12 mouse cellular contexts compared by ENCODE assay signal in genomic region chr3:148939457-148939856, GRCm38 (mm10). TPM values are rescaled to one million over a fixed set of nuclear protein-coding genes. Genes with fewer than 3 reads are reported as not detected.
A peak's percentile ranks its signal among the peaks of the same experiment; 100 is the strongest.
DNase-seq lines count a peak whose midpoint lies in the region; ATAC-seq and TF ChIP-seq lines count a peak whose summit lies in the region.
"Had no signal": no experiment of that assay in that cellular context is flagged by ENCODE, and none has a peak within 500 bp of the region (broad histone marks: within the 10 kb centered on the region; RNA-seq: fewer than 3 reads in every experiment).

No protein-coding gene starts in this region.

- H3K36me3 ChIP-seq in embryonic facial prominence, embryonic 14.5 days (ENCODE audit: control insufficient read depth, insufficient read depth, low read length): no peaks in the 10 kb centered on the region
- H3K36me3 ChIP-seq in embryonic facial prominence, embryonic 10.5 days (replicated peaks): peaks cover 21% of the 10 kb centered on the region
- no peaks in the 10 kb centered on the region for H3K36me3 ChIP-seq in hindbrain, embryonic 14.5 days (replicated peaks; ENCODE audit: control insufficient read depth, insufficient read depth)
- H3K36me3 ChIP-seq in hindbrain, embryonic 11.5 days (ENCODE audit: control insufficient read depth, insufficient read depth, low read length): no peaks in the 10 kb centered on the region
- no peaks in the 10 kb centered on the region for H3K36me3 ChIP-seq in neural tube, embryonic 13.5 days
- H3K36me3 ChIP-seq in stomach, postnatal 0 days (ENCODE audit: control insufficient read depth, insufficient read depth, low read length): no peaks in the 10 kb centered on the region
- H3K36me3 ChIP-seq: heart, embryonic 10.5 days had no signal

- ATAC-seq in embryonic facial prominence, embryonic 14.5 days (ENCODE audit: low read depth): no peak
- ATAC-seq in hindbrain, embryonic 14.5 days (ENCODE audit: low FRiP score): no peak
- no peak for ATAC-seq in hindbrain, embryonic 11.5 days (ENCODE audit: low FRiP score)
- no peak for ATAC-seq in neural tube, embryonic 13.5 days (ENCODE audit: low read depth)
- no peak for ATAC-seq in stomach, postnatal 0 days (ENCODE audit: low FRiP score, low TSS enrichment)
- no peak for ATAC-seq in megakaryocyte, adult 5-6 weeks (ENCODE audit: poor library complexity, severe bottlenecking)
- ATAC-seq: lung, postnatal 0 days had no signal

- no peak overlapping the region for H3K4me3 ChIP-seq in embryonic facial prominence, embryonic 14.5 days (ENCODE audit: low read depth, low read length)
- H3K4me3 ChIP-seq in embryonic facial prominence, embryonic 10.5 days: no peak overlapping the region
- H3K4me3 ChIP-seq in hindbrain, embryonic 14.5 days (replicated peaks; ENCODE audit: low read length): no peak overlapping the region
- H3K4me3 ChIP-seq in hindbrain, embryonic 11.5 days (ENCODE audit: low read depth, low read length): no peak overlapping the region
- H3K4me3 ChIP-seq in neural tube, embryonic 13.5 days: no peak overlapping the region
- no peak overlapping the region for H3K4me3 ChIP-seq in stomach, postnatal 0 days (ENCODE audit: low read depth, low read length)
- H3K4me3 ChIP-seq: heart, embryonic 10.5 days had no signal

- TF ChIP-seq EP300 in stomach, postnatal 0 days (optimal IDR thresholded peaks at IDR 0.05): no peak

- no peak overlapping the region for H3K27ac ChIP-seq in embryonic facial prominence, embryonic 14.5 days (replicated peaks; ENCODE audit: low read depth, low read length)
- no peak overlapping the region for H3K27ac ChIP-seq in embryonic facial prominence, embryonic 10.5 days (replicated peaks)
- peak overlapping the region; percentile 43; the same call in 1 of the 2 replicates for H3K27ac ChIP-seq in hindbrain, embryonic 14.5 days
- no peak overlapping the region for H3K27ac ChIP-seq in hindbrain, embryonic 11.5 days (ENCODE audit: low read depth, low read length)
- 0 out of 2 replicates have a peak overlapping the region, but pooled peaks have one; percentile 7 for H3K27ac ChIP-seq in neural tube, embryonic 13.5 days (replicated peaks)
- H3K27ac ChIP-seq in stomach, postnatal 0 days (replicated peaks): no peak overlapping the region
- H3K27ac ChIP-seq: heart, embryonic 10.5 days had no signal

- peaks cover 15% of the 10 kb centered on the region; the same call in 1 of the 2 replicates for H3K4me1 ChIP-seq in embryonic facial prominence, embryonic 14.5 days (ENCODE audit: control insufficient read depth, insufficient read depth, low read length)
- H3K4me1 ChIP-seq in embryonic facial prominence, embryonic 10.5 days: peaks cover 34% of the 10 kb centered on the region
- H3K4me1 ChIP-seq in hindbrain, embryonic 14.5 days (replicated peaks; ENCODE audit: control insufficient read depth, insufficient read depth, low read length): peaks cover 25% of the 10 kb centered on the region
- no peaks in the 10 kb centered on the region for H3K4me1 ChIP-seq in hindbrain, embryonic 11.5 days (replicated peaks; ENCODE audit: control insufficient read depth, insufficient read depth, low read length)
- H3K4me1 ChIP-seq in neural tube, embryonic 13.5 days (replicated peaks): peaks cover 61% of the 10 kb centered on the region
- no peaks in the 10 kb centered on the region for H3K4me1 ChIP-seq in stomach, postnatal 0 days (replicated peaks; ENCODE audit: control insufficient read depth, insufficient read depth)

- H3K27me3 ChIP-seq in embryonic facial prominence, embryonic 14.5 days (replicated peaks; ENCODE audit: control insufficient read depth, insufficient read depth, low read length): no peaks in the 10 kb centered on the region
- H3K27me3 ChIP-seq in embryonic facial prominence, embryonic 10.5 days (replicated peaks; ENCODE audit: low read depth, poor library complexity, severe bottlenecking): no peaks in the 10 kb centered on the region
- no peaks in the 10 kb centered on the region for H3K27me3 ChIP-seq in hindbrain, embryonic 14.5 days (ENCODE audit: control insufficient read depth, insufficient read depth, low read length)
- no peaks in the 10 kb centered on the region for H3K27me3 ChIP-seq in hindbrain, embryonic 11.5 days (ENCODE audit: control insufficient read depth, insufficient read depth, low read length)
- H3K27me3 ChIP-seq in neural tube, embryonic 13.5 days: no peaks in the 10 kb centered on the region
- H3K27me3 ChIP-seq in stomach, postnatal 0 days (ENCODE audit: control insufficient read depth, insufficient read depth, low read length): no peaks in the 10 kb centered on the region

- peak; percentile 49 for DNase-seq in embryonic facial prominence, embryonic 14.5 days (ENCODE audit: low spot score)
- no peak for DNase-seq in embryonic facial prominence, embryonic 10.5 days (ENCODE audit: low spot score)
- DNase-seq in hindbrain, embryonic 14.5 days (ENCODE audit: low spot score): no peak
- DNase-seq in hindbrain, embryonic 11.5 days (ENCODE audit: low spot score): no peak
- DNase-seq in neural tube, embryonic 10.5 days (ENCODE audit: extremely low spot score, low spot score): no peak
- DNase-seq in stomach, postnatal 0 days (ENCODE audit: low spot score): no peak
- DNase-seq: adrenal gland, adult 8-10 months; kidney, adult 18-20 months had no signal

- 0 out of 2 replicates have a peak, but pooled peaks have one; percentile 9 for TF ChIP-seq CTCF in stomach, postnatal 0 days (IDR thresholded peaks at IDR 0.05; ENCODE audit: low read depth)

- 30% methylated on average over 7 of the region's 7 CpGs for WGBS in embryonic facial prominence, embryonic 14.5 days
- 61% methylated on average over 7 of the region's 7 CpGs for WGBS in embryonic facial prominence, embryonic 10.5 days
- WGBS in hindbrain, embryonic 14.5 days: 35% methylated on average over 7 of the region's 7 CpGs
- 64% methylated on average over 7 of the region's 7 CpGs for WGBS in hindbrain, embryonic 11.5 days
- 34% methylated on average over 7 of the region's 7 CpGs for WGBS in neural tube, embryonic 13.5 days
- WGBS in stomach, postnatal 0 days: 24% methylated on average over 7 of the region's 7 CpGs

- H3K9ac ChIP-seq in embryonic facial prominence, embryonic 14.5 days (ENCODE audit: low read depth, low read length): no peak overlapping the region
- H3K9ac ChIP-seq in hindbrain, embryonic 14.5 days: no peak overlapping the region
- no peak overlapping the region for H3K9ac ChIP-seq in hindbrain, embryonic 11.5 days (ENCODE audit: low read depth, low read length)
- H3K9ac ChIP-seq in neural tube, embryonic 13.5 days: no peak overlapping the region
- no peak overlapping the region for H3K9ac ChIP-seq in stomach, postnatal 0 days (ENCODE audit: low read length)

- no peak overlapping the region for H3K4me2 ChIP-seq in embryonic facial prominence, embryonic 14.5 days (ENCODE audit: low read depth, low read length)
- no peak overlapping the region for H3K4me2 ChIP-seq in hindbrain, embryonic 14.5 days (replicated peaks)
- H3K4me2 ChIP-seq in hindbrain, embryonic 11.5 days (replicated peaks; ENCODE audit: low read depth, low read length): no peak overlapping the region
- no peak overlapping the region for H3K4me2 ChIP-seq in neural tube, embryonic 13.5 days
- no peak overlapping the region for H3K4me2 ChIP-seq in stomach, postnatal 0 days (replicated peaks; ENCODE audit: low read depth)

- no peaks in the 10 kb centered on the region for H3K9me3 ChIP-seq in embryonic facial prominence, embryonic 14.5 days (ENCODE audit: control insufficient read depth, low read length)
- no peaks in the 10 kb centered on the region for H3K9me3 ChIP-seq in embryonic facial prominence, embryonic 10.5 days
- no peaks in the 10 kb centered on the region for H3K9me3 ChIP-seq in hindbrain, embryonic 14.5 days (ENCODE audit: control insufficient read depth, low read length)
- H3K9me3 ChIP-seq in hindbrain, embryonic 11.5 days (ENCODE audit: control insufficient read depth, low read length): no peaks in the 10 kb centered on the region
- no peaks in the 10 kb centered on the region for H3K9me3 ChIP-seq in neural tube, embryonic 13.5 days
- H3K9me3 ChIP-seq in stomach, postnatal 0 days (ENCODE audit: control insufficient read depth, low read length): no peaks in the 10 kb centered on the region
- H3K9me3 ChIP-seq: heart, embryonic 10.5 days had no signal

RNA-seq across cellular contexts. Expression of gene Adgrl2, which starts 50.9 kb away (rescaled TPM):
- 80.2 and 91.6 TPM in 2 replicates for polyA plus RNA-seq in embryonic facial prominence, embryonic 14.5 days (2014; fragmentation: Nextera tagmentation; extraction: Ambion mirVana)
- polyA plus RNA-seq in embryonic facial prominence, embryonic 10.5 days (2016; fragmentation: Nextera tagmentation; extraction: Ambion mirVana): 74.0 and 77.6 TPM in 2 replicates
- 166 and 171 TPM in 2 replicates for polyA plus RNA-seq in hindbrain, embryonic 14.5 days (2014; fragmentation: Nextera tagmentation; extraction: Ambion mirVana)
- 77.5 and 80.7 TPM in 2 replicates for polyA plus RNA-seq in hindbrain, embryonic 11.5 days (2014; fragmentation: Nextera tagmentation; extraction: Ambion mirVana)
- 132 and 156 TPM in 2 replicates for polyA plus RNA-seq in neural tube, embryonic 13.5 days (2015; fragmentation: Nextera tagmentation; extraction: Ambion mirVana)
- polyA plus RNA-seq in stomach, postnatal 0 days (2015; fragmentation: Nextera tagmentation; extraction: Ambion mirVana): 34.3 and 35.2 TPM in 2 replicates
- total RNA-seq in megakaryocyte, adult 5-6 weeks (2015): 1.7 and 4.0 TPM in 2 replicates
- 1.9 and 2.2 TPM in 2 replicates for total RNA-seq in megakaryocyte, adult 5-6 weeks (2017)

Comparison
In these comparisons a context has a peak if more than half of its experiments do, and no peak if none do; other contexts are left out.
1. H3K27ac ChIP-seq: peak in hindbrain, embryonic 14.5 days (single experiment) and neural tube, embryonic 13.5 days (single experiment); none in embryonic facial prominence, embryonic 14.5 days (single experiment), embryonic facial prominence, embryonic 10.5 days (single experiment), hindbrain, embryonic 11.5 days (single experiment) and stomach, postnatal 0 days (single experiment).